Comparison of ENCODE assay signal across 16 mouse cellular contexts in the genomic region with DNA sequence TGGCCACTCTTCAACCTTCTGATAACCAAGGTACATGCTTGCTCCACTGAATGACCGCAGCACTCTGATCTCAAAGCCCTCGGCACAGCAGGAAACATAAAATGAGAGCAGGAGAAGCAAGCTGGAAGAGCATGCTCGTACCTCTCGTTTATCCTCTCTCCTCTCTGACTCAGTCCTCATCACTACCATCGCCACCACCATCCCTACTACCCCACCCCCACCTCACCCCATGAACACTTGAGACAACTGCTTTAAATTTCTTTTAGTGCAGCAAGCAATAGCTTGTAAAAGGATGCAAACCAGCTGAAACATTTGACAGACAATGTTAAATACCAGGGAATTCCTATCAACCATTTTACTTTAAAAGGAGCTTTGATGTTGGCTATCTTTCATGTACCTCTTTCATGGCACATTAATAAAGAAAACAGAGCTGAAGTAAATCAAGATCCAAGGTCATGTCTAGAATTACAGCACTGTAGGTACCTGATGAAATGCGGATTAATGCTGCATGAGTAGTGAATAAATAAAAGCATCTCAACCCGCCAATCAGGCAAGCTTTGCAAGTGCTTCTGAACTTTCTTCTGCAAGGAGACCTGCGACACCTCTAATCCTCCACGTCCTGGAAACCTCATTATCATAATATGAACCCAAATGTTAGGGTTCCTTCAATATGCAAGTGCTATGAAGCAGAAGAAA.
"Had no signal": no experiment of that assay in that cellular context is flagged by ENCODE, and none has a peak within 500 bp of the region (broad histone marks: within the 10 kb centered on the region; RNA-seq: fewer than 3 reads in every experiment).

No protein-coding gene starts in this region.

- H3K36me3 ChIP-seq: limb, embryonic 13.5 days; midbrain, embryonic 15.5 days; stomach, embryonic 15.5 days had no signal

- H3K27me3 ChIP-seq: limb, embryonic 13.5 days; liver, embryonic 15.5 days; midbrain, embryonic 15.5 days; neural tube, embryonic 13.5 days; stomach, embryonic 15.5 days had no signal

- H3K9ac ChIP-seq: limb, embryonic 13.5 days; liver, embryonic 15.5 days; midbrain, embryonic 15.5 days; neural tube, embryonic 13.5 days; stomach, embryonic 15.5 days had no signal

- H3K4me3 ChIP-seq: layer of hippocampus, adult 2 months; limb, embryonic 13.5 days; liver, embryonic 15.5 days; midbrain, embryonic 10.5 days; midbrain, embryonic 15.5 days; neural tube, embryonic 13.5 days; stomach, embryonic 15.5 days had no signal

- DNase-seq: kidney, adult 2 months; kidney, postnatal 4 days; left cerebral cortex, postnatal 4 days; lung, adult 2 months; lung, postnatal 36 days; right cerebral cortex, postnatal 14 days; thymus, adult 2 months; thymus, postnatal 25 days had no signal

- H3K27ac ChIP-seq: layer of hippocampus, adult 2 months; limb, embryonic 13.5 days; liver, embryonic 15.5 days; midbrain, embryonic 10.5 days; midbrain, embryonic 15.5 days; neural tube, embryonic 13.5 days; stomach, embryonic 15.5 days had no signal

- H3K4me1 ChIP-seq: neural tube, embryonic 13.5 days; stomach, embryonic 15.5 days had no signal

- H3K9me3 ChIP-seq: limb, embryonic 13.5 days; liver, embryonic 15.5 days; midbrain, embryonic 10.5 days; midbrain, embryonic 15.5 days; neural tube, embryonic 13.5 days; stomach, embryonic 15.5 days had no signal

- H3K4me2 ChIP-seq: limb, embryonic 13.5 days; liver, embryonic 15.5 days; midbrain, embryonic 15.5 days; neural tube, embryonic 13.5 days; stomach, embryonic 15.5 days had no signal

- ATAC-seq: lung, postnatal 0 days; midbrain, embryonic 15.5 days had no signal
